Mouse (Mus musculus): ENCODE results near the gene Ubac2.
A peak's percentile ranks its signal among the peaks of the same experiment; 100 is the strongest.

Gene Ubac2

DNA sequence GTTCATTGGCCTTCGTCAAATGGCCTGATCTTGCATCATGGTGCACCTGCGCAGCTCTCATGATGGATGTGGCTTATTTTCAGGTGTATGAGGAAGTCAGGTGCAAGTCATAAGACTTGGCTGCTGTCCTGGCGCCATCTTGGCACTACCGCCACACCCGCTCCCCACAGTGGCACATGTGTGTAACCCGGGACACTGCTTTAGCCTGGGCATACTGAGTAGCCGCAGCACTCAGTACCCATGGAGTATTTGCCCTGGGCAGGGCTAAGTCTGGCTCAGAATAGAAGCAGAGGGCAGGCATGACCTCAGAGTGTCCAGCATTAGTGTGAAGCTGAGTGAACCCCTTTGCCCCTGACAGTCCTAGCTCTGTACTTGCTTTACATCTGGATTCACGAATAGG is 49.0 kb downstream of the Ubac2 start:
- DNase-seq: no peak

DNA sequence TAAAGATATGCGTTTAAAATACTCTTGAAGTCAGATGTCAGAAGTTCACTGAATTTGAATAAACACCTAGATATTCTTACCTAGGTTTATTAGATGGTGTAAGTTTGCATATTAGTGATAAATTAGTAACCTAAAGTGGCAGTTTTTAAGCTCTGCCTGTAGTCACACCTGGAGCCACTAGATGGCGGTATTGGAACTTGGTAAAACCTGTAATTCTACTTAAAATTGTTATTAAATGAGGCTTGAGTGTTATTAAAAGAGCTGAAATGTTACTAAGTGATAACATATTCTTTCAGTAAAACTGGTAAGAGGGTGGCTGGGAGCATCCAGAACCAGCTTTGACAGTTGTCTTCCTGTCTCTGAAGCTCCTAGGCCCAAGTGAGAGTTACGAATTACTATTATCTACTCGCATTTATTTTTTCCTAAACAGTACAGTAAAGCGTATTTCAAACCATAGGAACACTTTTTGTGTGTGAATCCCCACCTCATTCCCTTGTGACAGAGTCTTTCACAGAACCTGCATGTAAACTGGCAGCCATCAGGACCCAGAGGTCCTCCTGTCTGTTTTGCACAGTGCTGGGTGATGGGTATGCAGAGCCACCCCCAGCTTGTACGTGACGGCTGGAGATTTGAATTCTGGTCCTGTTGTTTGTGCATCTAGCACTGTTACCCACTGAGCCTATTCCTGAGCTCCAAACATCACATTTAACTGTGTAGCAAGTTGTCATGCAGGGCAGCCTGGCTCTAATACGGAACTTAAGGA is 50.1 kb downstream of the Ubac2 start:
- peak; percentile 38 to 72 for DNase-seq

DNA sequence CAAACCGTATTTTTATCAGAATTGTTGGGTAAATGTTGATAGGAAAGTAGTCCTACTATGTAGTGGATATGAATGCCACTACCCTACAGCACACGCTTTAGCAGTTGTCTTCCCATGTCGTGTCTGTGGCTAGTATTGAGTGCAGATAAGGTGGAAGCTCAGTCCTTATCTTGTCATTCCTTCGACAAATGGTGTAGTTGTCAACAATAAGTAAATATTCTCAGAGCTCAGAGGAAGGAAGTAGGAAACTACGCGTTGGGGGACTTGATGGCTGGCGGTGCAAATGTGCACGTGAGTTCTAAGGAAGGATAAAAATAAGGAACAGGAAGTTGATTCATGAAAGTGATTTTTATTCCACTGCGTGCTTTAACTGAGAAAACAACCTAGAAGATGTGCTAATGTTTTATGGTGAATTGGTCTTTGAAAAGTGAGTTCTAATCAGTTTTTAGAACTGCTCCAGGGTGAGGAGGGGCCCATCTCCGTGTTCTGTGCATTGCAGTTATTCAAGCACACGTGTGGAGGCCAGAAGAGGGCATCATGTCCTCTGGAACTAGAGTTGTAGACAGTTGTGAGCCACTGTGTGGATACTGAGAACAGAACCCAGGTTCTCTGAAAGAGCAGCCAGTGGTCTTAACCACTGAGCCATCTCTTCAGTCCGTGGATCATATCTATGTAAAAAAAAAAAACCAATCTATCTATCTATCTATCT is 51.0 kb downstream of the Ubac2 start:
- DNase-seq: no peak

DNA sequence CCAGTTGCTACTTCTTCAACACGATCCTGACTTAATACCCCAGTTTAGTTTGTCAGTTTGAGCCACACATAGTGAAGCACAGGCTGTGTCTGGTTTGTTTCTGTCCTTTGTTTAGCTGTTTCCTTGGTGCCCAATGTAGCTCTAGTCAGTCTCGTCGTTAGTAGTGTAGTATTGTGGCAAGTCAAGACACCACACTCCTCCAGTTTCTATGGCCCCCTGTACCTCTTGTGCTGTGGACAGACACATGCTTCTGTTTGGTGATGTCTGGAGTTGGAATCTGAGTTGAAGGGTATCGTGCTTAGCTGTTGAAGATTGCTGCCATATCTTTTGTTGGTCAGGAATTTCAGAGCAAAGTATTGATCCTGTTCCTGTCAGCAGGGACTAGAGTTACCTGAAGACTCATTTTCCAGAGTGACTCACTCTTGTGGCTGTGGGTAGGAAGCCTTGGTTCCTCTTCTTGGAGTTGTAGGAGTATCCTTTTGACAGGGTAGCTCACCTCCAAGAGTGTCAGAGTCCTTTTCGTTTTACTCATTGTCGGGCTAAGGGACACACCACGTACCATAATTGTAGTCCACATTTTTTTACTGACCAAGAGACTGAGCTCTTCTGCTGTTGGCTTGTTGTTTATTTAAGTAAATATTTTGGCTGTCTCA is 52.4 kb downstream of the Ubac2 start:
- DNase-seq: no peak

DNA sequence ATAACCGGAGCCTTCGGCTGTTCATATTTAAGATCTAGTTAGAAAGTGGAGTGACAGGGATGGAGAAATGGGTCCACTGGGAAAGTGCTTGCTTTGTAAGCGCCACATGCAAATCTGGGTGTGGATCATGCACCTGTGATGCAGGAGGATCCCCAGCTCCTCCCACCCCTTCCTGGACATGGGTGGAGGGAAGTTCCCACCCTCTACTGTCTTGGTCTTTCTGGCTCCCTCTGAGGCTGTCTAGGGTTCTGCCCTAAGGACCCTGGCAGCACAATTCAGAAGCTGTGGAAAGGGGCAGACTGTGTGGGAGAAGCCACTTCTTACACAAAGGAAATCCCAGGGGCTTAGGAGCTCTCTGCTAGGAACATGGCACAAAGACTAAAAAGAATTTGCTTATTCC is 53.2 kb downstream of the Ubac2 start:
- DNase-seq: no peak

DNA sequence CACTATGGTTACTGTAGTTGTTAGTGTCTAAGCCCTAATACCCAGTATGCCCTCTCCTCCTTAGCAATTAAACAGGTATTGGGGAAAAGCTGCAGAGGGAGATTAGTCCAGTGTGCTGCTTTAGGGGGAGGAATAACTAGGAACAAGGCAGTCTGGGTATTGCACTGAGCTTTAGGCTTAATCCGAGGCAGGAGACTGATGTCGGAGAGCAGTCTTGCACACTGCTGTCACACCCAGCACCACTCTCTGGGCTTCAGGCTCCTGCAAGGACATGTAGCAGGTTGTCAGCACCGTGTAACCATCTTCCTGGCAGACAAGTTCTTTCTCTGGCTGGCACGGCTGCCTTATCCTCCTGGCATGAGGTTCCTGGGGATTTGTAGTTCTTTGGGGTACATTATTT is 53.8 kb downstream of the Ubac2 start:
- no peak for DNase-seq

DNA sequence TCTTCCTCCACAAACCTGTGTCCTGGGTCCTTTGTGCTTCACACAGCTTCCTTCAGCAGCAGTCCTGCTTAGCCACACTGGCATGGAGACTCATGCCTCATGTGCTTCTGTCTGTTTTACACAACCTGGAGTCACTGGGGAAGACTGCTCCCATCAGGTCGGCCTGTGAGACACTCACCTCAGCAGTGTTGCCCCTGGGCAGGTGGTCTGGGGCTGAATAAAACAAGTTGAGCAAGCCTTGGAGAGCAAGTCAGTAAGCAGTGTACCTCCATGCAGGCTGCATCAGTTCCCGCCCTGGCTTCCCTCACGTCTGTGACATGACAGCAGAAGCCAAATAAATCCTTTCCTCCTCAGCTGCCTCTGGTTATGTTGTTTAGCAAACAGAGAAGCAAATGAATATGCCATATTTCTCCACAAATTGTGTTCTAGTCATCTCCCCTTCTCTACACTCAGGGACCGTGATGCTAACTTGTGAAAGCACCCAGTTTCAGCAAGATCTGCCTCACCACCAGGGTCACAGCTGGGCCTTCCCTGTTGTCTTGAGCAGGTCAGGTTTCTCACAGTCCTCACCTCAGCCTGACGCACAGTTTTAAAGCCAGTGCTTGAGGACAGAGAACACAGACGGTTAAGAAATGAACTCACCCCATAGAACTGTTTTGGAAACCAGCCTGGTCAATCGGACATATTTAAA is 55.6 kb downstream of the Ubac2 start:
- DNase-seq: no peak

DNA sequence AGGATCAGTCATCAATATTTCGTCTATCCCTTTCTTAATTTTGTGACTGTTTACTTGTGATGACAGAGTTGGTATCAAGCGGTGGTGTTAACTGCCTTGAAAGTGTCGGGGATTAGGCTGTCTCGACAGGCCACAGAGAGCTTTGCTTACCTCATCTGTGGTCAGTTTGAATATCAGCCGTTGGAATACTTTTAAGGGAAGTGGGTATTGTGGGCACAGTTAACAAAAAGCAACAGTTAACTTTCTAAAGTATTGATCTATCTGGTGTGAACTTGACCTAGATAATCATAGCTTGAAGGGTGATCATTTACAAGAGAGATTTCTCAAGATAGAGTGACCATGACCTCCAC is 56.2 kb downstream of the Ubac2 start:
- DNase-seq: no peak

DNA sequence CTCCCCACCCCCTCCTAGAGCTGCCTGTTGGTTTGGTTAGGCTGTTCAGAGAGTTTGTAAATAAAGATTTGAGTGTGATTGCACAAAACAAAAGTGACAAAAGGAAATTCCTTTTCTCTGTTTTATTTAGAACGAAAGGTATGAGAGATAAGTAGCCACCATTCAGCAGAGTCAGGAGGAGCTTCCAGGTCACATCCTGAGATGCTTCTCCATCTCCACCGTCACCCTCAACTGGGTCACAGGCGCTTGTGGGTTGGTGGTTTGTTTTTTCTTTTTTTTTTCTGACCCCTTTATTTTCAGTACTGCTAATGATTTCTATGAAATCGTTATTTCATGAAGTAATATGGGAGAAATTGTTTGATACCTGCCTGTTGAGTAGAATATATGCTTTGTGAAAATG is 57.9 kb downstream of the Ubac2 start:
- no peak for DNase-seq

DNA sequence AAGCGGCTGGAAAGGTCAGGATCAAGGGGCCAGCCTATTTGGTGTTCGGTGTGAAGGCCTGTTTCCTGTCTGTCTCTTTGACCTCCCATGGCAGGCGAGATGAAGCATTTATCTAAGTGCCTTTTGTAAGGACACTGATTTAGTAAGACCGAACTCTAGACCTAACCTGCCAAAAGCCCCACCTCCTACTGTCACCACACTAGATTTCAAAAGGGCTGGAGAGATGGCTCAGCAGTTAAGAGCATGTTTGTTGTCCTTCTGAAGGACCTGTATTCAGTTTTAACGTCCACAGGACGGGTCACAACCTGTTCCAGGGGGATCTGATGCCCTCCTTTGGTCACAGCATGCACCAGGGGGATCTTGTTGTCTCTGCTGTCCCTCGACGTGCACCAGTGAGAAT is 58.4 kb downstream of the Ubac2 start:
- DNase-seq: no peak

DNA sequence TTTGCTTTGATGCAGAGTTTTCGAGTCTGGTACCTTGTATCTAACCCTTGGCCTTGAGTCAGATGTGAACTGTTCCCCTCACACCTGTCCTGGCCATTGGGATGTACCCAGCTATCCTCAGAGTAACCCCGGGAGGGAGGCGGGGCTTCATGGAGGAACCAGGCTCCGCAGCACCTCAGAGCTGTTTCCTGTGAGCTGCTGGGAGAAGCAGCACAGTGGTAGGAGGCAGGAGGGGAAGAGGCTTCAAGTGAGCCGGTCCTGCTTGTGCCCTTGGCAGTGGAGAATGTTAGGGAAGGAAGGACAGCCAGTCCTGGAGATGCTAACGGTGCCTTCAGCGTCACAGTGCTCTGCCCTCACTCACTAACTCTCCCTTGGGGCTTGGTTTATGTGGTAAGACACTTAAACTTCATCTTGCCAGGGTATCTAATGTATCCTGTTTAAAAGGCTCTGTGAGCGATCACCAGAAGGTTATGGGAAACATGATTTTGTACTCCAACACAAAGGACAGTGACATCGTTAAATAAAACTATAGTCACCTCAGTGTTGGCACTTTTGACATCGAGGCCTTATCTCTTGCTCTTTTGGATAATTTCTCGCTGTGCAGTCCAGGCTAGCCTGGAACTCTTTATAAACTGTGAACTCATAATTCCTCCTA is 59.3 kb downstream of the Ubac2 start:
- no peak for DNase-seq

DNA sequence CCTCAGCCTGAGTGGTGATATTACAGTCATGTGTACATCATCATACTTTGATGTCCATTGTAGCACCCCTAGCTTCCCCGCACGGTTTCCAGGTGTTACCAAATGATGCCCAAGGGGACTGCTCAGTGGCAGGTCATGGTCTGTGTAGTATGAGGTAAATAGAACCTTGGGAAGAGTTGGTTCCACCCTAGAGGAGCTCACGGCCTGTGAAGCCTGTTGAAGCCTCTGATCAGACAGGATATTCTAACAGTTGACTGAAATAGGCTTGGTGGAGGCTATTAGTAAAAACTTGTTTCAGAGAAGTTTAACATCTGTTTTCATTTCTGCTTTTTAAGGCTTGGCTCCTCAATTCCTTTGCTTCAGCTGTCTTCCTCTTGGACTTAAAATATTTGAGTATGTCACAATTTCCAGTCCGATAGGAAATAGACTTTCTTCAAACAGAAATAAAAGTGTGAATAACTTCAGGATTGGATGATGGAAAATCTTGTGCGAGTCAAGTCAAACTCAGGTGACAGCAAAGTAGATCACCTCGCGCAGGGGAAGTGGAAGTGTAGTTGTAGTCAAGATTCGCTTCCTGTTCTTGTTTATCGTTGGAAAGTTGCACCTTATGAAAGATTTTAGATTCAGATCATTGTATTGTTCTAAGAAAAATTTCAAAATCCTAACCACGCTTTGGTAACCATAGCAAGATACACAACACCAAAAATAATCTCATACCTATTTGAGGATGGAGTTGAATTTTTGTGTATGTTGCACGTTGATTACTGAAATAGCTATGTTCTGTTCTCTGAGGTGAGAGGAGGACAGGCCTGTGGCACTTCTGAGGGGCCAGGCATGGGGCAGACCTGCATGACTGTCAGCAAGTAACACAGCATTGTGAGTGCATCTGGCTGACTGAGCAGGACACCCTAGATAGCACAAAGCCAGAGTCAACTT is 60.1 kb downstream of the Ubac2 start:
- no peak for DNase-seq

DNA sequence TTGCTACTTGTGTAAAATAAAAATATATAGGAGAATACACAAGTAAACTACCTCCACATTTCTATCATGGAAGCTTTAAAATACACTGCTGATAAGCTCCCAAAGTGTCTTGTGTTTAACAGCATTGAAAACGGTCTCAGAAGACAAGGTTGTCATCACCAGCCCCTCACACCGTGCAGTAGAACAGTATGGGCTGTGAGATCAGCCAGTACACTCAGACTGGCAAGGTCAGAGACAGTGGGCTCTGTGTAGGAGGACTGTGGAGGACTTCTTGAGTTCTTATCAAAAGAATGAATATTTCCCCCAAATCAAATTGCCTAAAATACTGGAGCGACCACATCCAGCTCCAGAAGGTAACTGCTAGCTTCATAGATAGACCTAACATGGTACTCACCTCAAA is 61.2 kb downstream of the Ubac2 start:
- no peak for DNase-seq

DNA sequence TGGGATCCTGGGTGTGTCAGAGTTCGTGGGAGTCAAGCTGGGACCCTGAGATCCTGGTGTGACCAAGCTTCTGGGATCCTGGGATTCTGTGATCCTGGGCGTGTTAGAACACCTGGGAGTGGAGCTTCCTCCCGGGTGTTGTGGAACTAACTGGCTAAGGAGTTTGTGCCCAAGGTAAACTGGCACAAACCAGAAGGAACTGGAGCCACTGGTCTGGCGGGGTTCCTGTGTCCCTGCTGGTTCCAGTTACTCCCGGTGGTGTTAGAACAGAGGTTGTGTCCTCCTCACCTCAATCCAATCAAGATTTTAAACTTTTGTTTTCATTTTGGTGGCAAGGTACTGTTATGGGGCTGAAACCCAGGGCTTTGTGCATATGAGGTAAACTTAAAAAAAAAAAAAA is 67.7 kb downstream of the Ubac2 start:
- no peak for DNase-seq

DNA sequence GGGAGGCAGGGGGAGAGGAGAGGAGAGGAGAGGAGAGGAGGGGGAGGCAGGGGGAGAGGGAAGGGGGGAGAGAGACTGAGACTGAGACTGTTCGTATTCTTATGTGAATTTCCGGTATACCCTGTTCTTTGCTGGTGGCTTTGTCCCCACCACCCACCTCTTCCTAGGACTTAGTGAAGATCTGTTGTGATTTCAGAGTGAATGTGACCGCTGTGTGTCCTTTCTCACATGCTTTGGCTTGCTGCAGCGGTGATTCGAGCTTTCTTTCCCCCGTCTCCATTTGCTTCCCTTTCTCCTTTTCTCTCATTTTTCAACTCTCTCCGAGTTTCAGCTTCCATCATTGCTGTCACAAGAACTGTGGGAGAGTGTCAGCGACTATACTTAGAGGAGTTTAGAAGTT is 68.3 kb downstream of the Ubac2 start:
- DNase-seq: no peak

DNA sequence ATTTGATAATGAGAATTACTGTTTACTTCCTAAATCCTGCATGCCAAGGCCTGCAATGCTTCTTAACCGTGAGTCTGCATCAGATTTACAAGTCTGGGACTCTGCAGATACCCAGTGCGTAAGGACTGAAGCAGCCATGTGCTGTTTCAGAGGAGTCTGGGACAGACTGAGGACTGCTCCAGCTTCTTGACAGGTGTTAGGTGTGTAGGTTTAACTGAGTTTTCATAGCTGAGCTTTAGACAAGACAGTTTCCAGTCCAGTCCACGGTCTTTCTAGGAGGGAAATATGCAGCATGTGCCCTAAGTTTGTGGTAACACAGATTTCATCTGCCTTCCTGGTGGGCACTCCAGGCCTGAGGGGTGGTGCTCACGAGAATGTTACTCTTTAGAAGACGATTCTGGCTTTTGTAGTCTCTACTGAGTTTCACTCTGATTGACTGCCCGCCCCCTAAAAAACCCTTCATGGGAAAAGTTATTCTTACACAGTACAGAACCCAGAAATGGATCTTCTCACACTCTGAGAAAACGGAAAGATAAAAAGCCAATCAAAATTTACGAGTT is 68.9 kb downstream of the Ubac2 start:
- no peak for DNase-seq

DNA sequence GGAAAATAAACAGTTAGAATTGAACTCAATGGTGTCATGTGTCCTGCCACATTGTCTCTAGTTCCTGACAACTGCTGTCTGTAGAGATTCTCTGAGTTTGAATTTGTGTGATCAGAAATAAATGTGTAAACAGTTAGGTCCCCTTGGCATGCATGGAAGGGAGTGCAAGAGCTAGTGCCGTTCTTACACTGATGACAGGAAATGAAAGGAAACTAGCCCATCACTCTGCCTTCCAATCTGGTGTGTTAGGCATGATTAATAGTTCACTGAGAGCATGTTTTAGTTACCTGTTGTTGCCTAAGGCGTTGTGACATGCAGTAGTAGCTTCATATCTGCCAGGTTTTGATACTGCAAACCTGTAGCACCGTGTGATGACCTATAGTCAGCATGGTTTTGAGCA is 69.5 kb downstream of the Ubac2 start:
- DNase-seq: no peak

DNA sequence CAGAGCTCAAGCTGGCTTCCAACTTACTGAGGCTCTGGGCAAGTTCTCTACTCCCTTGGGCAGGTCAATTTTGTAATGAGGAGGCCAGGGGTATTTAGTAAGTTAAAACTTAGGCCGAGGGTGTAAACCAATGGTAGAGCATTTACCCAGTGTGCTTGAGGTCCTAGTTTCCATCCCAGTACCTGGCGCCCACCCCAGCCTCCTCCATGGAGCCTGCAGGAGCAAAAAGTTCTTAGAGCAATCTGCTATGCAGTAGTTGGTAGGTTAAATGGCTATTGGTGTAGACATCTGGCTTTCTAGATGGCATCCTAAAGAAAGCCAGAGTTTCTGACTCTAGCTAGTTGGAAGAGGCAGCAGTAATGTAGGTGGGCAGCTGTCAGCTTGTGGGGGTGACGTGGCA is 71.0 kb downstream of the Ubac2 start:
- no peak for DNase-seq

DNA sequence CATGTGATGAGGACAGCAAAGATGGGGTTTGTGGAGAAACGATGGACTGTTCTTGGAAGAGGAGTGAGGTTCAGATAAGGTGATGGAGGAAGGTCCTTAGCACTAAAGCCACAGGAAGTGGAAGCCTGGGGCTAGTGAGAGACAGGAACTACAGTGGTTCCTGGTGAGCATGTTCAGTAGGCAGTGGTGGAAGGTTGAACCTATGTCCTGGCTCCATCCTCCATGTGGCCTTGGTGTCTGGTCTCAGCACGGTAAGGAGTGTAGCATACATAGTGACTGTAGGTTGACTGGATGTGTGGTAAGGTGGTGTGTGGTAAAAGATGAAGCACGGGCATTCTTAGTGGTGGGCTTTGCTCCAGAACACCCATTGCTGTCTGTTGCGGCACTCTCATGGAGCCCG is 71.5 kb downstream of the Ubac2 start:
- DNase-seq: no peak

DNA sequence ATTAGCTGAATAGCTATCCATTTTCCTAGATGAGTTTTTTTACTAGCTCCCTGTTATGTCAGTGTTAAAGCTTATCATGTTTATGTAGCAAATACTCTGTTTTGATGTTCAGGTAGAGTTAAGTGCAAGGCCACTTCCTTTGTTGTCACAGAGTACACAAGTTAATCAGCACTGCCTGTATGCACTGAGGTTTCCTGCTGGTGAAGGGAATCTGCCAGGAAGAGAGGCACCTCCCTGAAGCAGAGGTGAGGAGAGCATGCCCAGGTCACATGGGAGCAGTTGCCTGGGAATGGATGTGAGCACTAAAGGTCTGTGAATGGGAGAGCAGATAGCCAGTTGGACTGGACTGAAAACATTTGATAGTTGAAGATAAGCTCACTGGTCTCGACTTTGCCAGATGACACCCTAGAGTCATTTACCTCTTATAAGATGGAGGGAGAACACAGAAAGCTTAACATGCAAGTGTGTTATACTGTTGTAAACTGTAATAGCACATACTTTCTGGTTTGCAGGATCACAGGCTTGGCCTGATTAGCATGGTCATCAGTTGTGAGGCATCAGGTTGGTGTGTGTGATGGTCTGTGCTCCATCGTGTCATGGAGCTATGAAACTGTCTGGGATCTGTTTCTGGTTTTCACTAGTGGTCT is 73.1 kb downstream of the Ubac2 start:
- no peak for DNase-seq

DNA sequence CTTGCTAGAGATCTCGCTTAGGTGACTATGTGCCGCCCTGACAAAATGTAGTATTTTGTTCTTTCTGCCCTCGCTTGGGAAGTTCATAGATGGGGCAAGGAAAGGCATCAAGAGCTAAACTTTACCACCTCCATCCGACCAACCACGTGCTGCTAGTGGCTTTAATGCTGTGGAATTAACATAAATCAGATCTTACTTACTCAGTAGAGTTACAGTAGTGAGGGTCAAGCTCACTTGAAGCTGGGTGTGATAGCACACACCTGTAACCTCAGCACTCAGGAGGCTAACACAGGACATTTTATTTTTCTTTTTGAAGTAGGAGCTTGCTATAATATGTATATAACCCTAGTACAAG is 73.6 kb downstream of the Ubac2 start:
- no peak for DNase-seq

Data from cerebellum, postnatal 25 days (tissue).